Mouse (Mus musculus): ENCODE data around the gene Apela. TPM values are rescaled to one million over a fixed set of nuclear protein-coding genes. Genes with fewer than 3 reads are reported as not detected.

Apela gene
- polyA plus RNA-seq, 1 experiment from 2014 or later: 4.0 TPM

DNA sequence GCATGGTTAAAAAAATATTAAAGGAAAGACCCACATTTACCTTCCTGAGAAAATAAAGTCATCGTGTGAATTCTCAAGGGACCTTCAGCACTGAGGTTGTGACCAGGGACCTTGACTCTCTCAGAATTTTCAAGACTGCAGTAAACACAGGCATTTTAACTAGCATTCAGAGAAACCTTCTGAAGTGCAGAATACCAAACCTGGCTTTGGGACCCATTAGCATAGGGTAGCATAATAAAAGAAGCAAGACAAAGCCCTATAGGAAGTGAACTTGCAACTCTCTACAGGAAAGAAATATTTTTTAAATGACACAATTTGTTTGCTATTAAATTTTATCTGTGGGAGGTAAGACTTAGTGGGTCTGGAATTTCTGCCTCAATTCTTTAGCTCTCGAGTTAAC lies 26.9 kb upstream of the Apela start:
- Histone ChIP-seq H3K4me3 (ENCODE audit: low read depth, low read length) (no peak overlapping the region), H3K27me3 (replicated peaks; ENCODE audit: control insufficient read depth, insufficient read depth, low read length) (no peaks in the 10 kb centered on the region), H3K27ac (replicated peaks; ENCODE audit: low read depth, low read length) (no peak overlapping the region), H3K4me2 (ENCODE audit: low read depth, low read length) (no peak overlapping the region), H3K36me3 (ENCODE audit: control insufficient read depth, insufficient read depth, low read length) (no peaks in the 10 kb centered on the region), H3K4me1 (ENCODE audit: control insufficient read depth, insufficient read depth, low read length) (no peaks in the 10 kb centered on the region), H3K9me3 (ENCODE audit: control insufficient read depth, low read length) (no peaks in the 10 kb centered on the region), H3K9ac (ENCODE audit: low read depth, low read length) (no peak overlapping the region)
- ATAC-seq (ENCODE audit: low read depth): no peak
- no peak for DNase-seq (ENCODE audit: low spot score)
- 48% methylated on average over 2 of the region's 2 CpGs for WGBS

GRCm38 (mm10) chr8:65062195-65062594 lies 25.1 kb upstream of the Apela start:
- Histone ChIP-seq H3K9ac (ENCODE audit: low read depth, low read length) (no peak overlapping the region), H3K36me3 (ENCODE audit: control insufficient read depth, insufficient read depth, low read length) (no peaks in the 10 kb centered on the region), H3K9me3 (ENCODE audit: control insufficient read depth, low read length) (no peaks in the 10 kb centered on the region), H3K27me3 (replicated peaks; ENCODE audit: control insufficient read depth, insufficient read depth, low read length) (no peaks in the 10 kb centered on the region), H3K4me3 (ENCODE audit: low read depth, low read length) (no peak overlapping the region), H3K27ac (replicated peaks; ENCODE audit: low read depth, low read length) (no peak overlapping the region), H3K4me1 (ENCODE audit: control insufficient read depth, insufficient read depth, low read length) (no peaks in the 10 kb centered on the region), H3K4me2 (ENCODE audit: low read depth, low read length) (no peak overlapping the region)
- no peak for ATAC-seq (ENCODE audit: low read depth)
- 83% methylated on average over 4 of the region's 4 CpGs for WGBS
- no peak for DNase-seq (ENCODE audit: low spot score)

GRCm38 (mm10) chr8:65056722-65057121 lies 19.6 kb upstream of the Apela start:
- no peak overlapping the region for H3K9ac ChIP-seq (ENCODE audit: low read depth, low read length)
- no peak overlapping the region for H3K4me3 ChIP-seq (ENCODE audit: low read depth, low read length)
- DNase-seq (ENCODE audit: low spot score) (no peak), ATAC-seq (ENCODE audit: low read depth) (no peak)
- H3K4me1 ChIP-seq (ENCODE audit: control insufficient read depth, insufficient read depth, low read length): 0 out of 2 replicates have a peak, but pooled peaks cover 8% of the 10 kb centered on the region
- H3K36me3 ChIP-seq (ENCODE audit: control insufficient read depth, insufficient read depth, low read length): no peaks in the 10 kb centered on the region
- WGBS: 97% methylated on average over 4 of the region's 4 CpGs
- no peak overlapping the region for H3K4me2 ChIP-seq (ENCODE audit: low read depth, low read length)
- H3K27me3 ChIP-seq (replicated peaks; ENCODE audit: control insufficient read depth, insufficient read depth, low read length): no peaks in the 10 kb centered on the region
- H3K9me3 ChIP-seq (ENCODE audit: control insufficient read depth, low read length): no peaks in the 10 kb centered on the region
- H3K27ac ChIP-seq (replicated peaks; ENCODE audit: low read depth, low read length): no peak overlapping the region

GRCm38 (mm10) chr8:65053968-65054367 lies 16.8 kb upstream of the Apela start:
- Histone ChIP-seq H3K9ac (ENCODE audit: low read depth, low read length) (no peak overlapping the region), H3K36me3 (ENCODE audit: control insufficient read depth, insufficient read depth, low read length) (no peaks in the 10 kb centered on the region), H3K9me3 (ENCODE audit: control insufficient read depth, low read length) (no peaks in the 10 kb centered on the region), H3K27ac (replicated peaks; ENCODE audit: low read depth, low read length) (no peak overlapping the region), H3K27me3 (replicated peaks; ENCODE audit: control insufficient read depth, insufficient read depth, low read length) (no peaks in the 10 kb centered on the region), H3K4me3 (ENCODE audit: low read depth, low read length) (no peak overlapping the region), H3K4me2 (ENCODE audit: low read depth, low read length) (no peak overlapping the region), H3K4me1 (ENCODE audit: control insufficient read depth, insufficient read depth, low read length) (0 out of 2 replicates have a peak, but pooled peaks cover 8% of the 10 kb centered on the region)
- 28% methylated on average over 5 of the region's 5 CpGs for WGBS
- ATAC-seq (ENCODE audit: low read depth) (peak; percentile 55; the same call in 1 of the 2 replicates), DNase-seq (ENCODE audit: low spot score) (peak; percentile 53)

- no peaks in the 10 kb centered on the region for H3K27me3 ChIP-seq (replicated peaks; ENCODE audit: control insufficient read depth, insufficient read depth, low read length)
- H3K27ac ChIP-seq (replicated peaks; ENCODE audit: low read depth, low read length): no peak overlapping the region
- H3K4me3 ChIP-seq (ENCODE audit: low read depth, low read length): no peak overlapping the region
- 0 out of 2 replicates have a peak, but pooled peaks cover 8% of the 10 kb centered on the region for H3K4me1 ChIP-seq (ENCODE audit: control insufficient read depth, insufficient read depth, low read length)
- no peaks in the 10 kb centered on the region for H3K9me3 ChIP-seq (ENCODE audit: control insufficient read depth, low read length)
- H3K36me3 ChIP-seq (ENCODE audit: control insufficient read depth, insufficient read depth, low read length): no peaks in the 10 kb centered on the region
- no peak for ATAC-seq (ENCODE audit: low read depth)
- no peak for DNase-seq (ENCODE audit: low spot score)
- no peak overlapping the region for H3K9ac ChIP-seq (ENCODE audit: low read depth, low read length)
- WGBS: 80% methylated on average over 3 of the region's 3 CpGs
- no peak overlapping the region for H3K4me2 ChIP-seq (ENCODE audit: low read depth, low read length)
These were observed 16.4 kb upstream of the Apela start for GRCm38 (mm10) chr8:65053554-65053953.

- DNase-seq (ENCODE audit: low spot score) (no peak), ATAC-seq (ENCODE audit: low read depth) (no peak)
- Histone ChIP-seq H3K4me2 (ENCODE audit: low read depth, low read length) (no peak overlapping the region), H3K4me3 (ENCODE audit: low read depth, low read length) (no peak overlapping the region), H3K9me3 (ENCODE audit: control insufficient read depth, low read length) (no peaks in the 10 kb centered on the region), H3K27me3 (replicated peaks; ENCODE audit: control insufficient read depth, insufficient read depth, low read length) (no peaks in the 10 kb centered on the region), H3K27ac (replicated peaks; ENCODE audit: low read depth, low read length) (no peak overlapping the region), H3K4me1 (ENCODE audit: control insufficient read depth, insufficient read depth, low read length) (no peaks in the 10 kb centered on the region), H3K36me3 (ENCODE audit: control insufficient read depth, insufficient read depth, low read length) (no peaks in the 10 kb centered on the region), H3K9ac (ENCODE audit: low read depth, low read length) (no peak overlapping the region)
- 91% methylated on average over 4 of the region's 4 CpGs for WGBS
These were observed 10.7 kb upstream of the Apela start for GRCm38 (mm10) chr8:65047801-65048200.

DNA sequence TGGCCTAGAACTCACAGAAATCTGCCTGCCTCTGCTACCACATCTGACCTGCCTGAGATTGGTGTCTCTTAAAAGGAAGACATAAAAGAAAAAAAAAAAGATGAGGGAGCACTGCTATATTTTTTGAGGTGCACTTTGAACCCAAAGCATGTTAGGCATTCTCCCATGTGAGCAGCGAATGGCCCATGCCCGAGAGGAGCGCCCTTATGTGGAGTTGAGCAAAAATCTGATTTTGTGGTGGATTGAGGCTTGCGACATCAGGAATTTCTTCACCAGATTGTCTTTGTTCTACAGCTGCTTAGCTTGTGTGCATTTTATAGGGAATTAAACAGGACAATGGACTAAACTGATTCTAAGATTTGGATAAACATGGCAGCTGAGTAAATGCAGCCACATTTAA lies 10.1 kb upstream of the Apela start:
- 90% methylated on average over 4 of the region's 4 CpGs for WGBS
- Histone ChIP-seq H3K4me2 (ENCODE audit: low read depth, low read length) (no peak overlapping the region), H3K4me3 (ENCODE audit: low read depth, low read length) (no peak overlapping the region), H3K27ac (replicated peaks; ENCODE audit: low read depth, low read length) (no peak overlapping the region), H3K9ac (ENCODE audit: low read depth, low read length) (no peak overlapping the region), H3K4me1 (ENCODE audit: control insufficient read depth, insufficient read depth, low read length) (no peaks in the 10 kb centered on the region), H3K9me3 (ENCODE audit: control insufficient read depth, low read length) (no peaks in the 10 kb centered on the region), H3K36me3 (ENCODE audit: control insufficient read depth, insufficient read depth, low read length) (no peaks in the 10 kb centered on the region), H3K27me3 (replicated peaks; ENCODE audit: control insufficient read depth, insufficient read depth, low read length) (no peaks in the 10 kb centered on the region)
- ATAC-seq (ENCODE audit: low read depth): no peak
- no peak for DNase-seq (ENCODE audit: low spot score)

- Histone ChIP-seq H3K27me3 (replicated peaks; ENCODE audit: control insufficient read depth, insufficient read depth, low read length) (no peaks in the 10 kb centered on the region), H3K9me3 (ENCODE audit: control insufficient read depth, low read length) (no peaks in the 10 kb centered on the region), H3K4me2 (ENCODE audit: low read depth, low read length) (no peak overlapping the region), H3K9ac (ENCODE audit: low read depth, low read length) (no peak overlapping the region), H3K27ac (replicated peaks; ENCODE audit: low read depth, low read length) (no peak overlapping the region), H3K4me1 (ENCODE audit: control insufficient read depth, insufficient read depth, low read length) (no peaks in the 10 kb centered on the region), H3K36me3 (ENCODE audit: control insufficient read depth, insufficient read depth, low read length) (no peaks in the 10 kb centered on the region), H3K4me3 (ENCODE audit: low read depth, low read length) (no peak overlapping the region)
- ATAC-seq (ENCODE audit: low read depth) (no peak), DNase-seq (ENCODE audit: low spot score) (peak; percentile 31)
- 47% methylated on average over 4 of the region's 5 CpGs for WGBS
These were observed 9.4 kb upstream of the Apela start for GRCm38 (mm10) chr8:65046565-65046964.

DNA sequence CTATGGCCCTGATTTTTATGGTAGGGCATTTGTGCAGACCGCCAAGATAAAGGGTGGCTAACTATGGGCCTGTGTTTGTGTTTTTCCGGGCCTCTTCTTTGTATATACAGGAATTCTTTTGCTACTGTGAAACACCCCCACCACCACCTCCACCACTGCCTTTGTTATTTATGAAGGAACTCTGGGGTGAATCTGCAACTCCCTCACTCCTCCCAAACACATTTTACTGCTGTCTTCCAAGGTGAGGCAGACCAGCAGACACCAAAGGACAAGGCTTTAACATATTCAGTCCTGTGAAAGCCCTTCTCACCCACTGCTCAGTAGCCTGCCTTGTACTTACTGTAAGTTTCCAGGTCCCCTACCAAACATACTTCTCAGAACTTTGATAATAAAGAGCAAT lies 3.0 kb downstream of the Apela start:
- Histone ChIP-seq H3K4me1 (ENCODE audit: control insufficient read depth, insufficient read depth, low read length) (peaks cover 3% of the 10 kb centered on the region; the same call in 1 of the 2 replicates), H3K27ac (replicated peaks; ENCODE audit: low read depth, low read length) (no peak overlapping the region), H3K4me3 (ENCODE audit: low read depth, low read length) (no peak overlapping the region), H3K4me2 (ENCODE audit: low read depth, low read length) (no peak overlapping the region), H3K9me3 (ENCODE audit: control insufficient read depth, low read length) (no peaks in the 10 kb centered on the region), H3K36me3 (ENCODE audit: control insufficient read depth, insufficient read depth, low read length) (no peaks in the 10 kb centered on the region), H3K9ac (ENCODE audit: low read depth, low read length) (no peak overlapping the region), H3K27me3 (replicated peaks; ENCODE audit: control insufficient read depth, insufficient read depth, low read length) (no peaks in the 10 kb centered on the region)
- DNase-seq (ENCODE audit: low spot score) (no peak), ATAC-seq (ENCODE audit: low read depth) (no peak)
- WGBS: 50% methylated on average over 2 of the region's 2 CpGs

All from embryonic facial prominence, embryonic 14.5 days (tissue).